Mouse (Mus musculus): ENCODE measurements around the gene Gnb2.
A peak's percentile ranks its signal among the peaks of the same experiment; 100 is the strongest.

Gene Gnb2

DNA sequence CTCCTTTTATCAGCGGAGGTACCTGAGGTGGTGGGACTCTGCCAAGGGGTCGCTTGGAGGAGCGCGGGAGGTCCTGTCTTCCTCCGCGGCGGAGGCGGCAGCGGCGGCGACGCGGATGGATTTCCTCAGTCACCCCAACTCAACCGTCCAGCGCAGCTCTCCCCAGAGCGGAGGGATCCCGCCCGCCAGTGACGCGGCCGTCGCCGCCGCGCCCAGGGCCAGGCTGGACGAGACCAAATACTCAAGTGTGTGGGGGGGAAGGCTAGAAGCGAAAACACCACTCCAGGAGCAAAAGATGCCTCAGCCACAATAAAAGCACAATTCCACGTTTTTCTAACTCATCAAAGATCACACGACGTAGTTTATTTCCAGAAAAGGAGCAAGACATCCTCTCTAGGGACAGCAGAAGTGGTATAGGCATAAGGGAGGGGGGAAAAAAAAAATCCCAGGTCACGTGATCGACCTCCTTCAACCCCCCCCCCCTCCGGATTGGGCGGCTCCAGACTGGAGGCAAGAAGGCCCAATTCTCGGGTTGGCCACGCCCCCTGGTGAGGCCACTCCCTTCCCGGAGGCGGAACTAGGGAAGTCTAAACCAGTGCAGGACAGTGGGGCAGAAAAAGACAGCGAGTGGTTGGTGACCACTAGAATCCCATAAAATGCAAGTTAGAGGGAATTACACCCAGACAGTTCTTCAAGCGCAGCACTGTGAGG lies at the start of gene Gnb2, which contains the start of gene Epo:
Gnb2 (minus strand) TSS at position 394 of the 711 bp plus-strand sequence.
Epo (minus strand) TSS at position 126 of the 711 bp plus-strand sequence.
- DNase-seq, result peak; percentile 99 to 100

DNA sequence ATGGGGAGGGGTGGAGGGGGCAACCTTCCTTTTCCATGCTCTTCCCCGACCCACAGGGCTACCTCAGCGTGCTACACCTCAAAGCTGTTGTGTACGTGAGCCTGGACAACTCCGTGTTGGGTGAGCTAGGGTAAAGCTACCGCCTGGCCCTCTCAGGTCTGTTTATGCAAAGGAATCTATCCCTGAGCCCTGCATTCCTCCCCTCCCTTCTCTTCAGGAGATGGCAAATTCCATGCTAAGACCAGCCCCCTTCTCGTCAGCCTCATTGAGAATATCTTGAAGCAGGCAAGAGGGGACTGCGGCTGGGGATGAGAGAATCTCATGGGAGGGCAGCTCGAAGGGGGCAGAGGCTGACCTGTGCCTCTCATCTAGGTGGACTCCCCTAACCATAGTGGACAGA lies 49.4 kb upstream of the Gnb2 start:
- no peak for DNase-seq

DNA sequence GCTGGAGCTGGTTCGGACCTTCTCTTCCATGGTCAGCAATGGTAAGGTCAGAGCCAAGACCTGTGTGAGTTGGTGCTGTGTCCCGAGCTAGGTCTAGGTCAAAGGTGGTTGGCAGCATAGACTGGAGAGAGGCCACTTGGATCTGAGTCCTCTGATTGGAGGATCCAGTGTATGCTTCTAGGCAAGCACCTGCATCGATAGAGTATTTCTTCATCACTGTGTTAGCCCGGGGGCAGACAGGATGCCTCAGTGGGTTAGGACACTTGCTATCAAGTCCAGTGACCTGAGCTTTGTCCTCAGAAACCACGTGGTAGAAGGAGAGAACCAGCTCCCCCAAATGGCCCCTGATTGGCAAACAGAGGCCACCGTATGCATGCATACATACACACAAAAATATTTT lies 46.9 kb upstream of the Gnb2 start:
- no peak for DNase-seq

DNA sequence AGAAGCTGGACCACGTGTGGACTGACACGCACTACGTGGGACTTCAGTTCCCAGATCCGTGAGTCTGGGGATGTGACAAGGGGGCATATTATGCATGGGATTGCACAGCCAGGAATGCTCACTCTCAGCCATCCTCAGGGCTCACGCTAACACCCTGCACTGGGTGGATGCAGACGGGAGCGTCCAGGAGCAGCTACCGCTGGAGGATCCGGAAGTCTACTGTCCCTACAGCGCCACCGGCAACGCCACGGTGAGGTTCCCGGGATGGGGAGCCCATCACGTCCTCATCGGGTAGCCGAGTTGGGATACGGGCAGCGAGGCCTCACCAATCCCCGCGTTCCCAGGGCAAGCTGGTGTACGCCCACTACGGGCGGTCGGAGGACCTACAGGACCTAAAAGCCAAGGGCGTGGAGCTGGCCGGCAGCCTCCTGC lies 41.2 kb upstream of the Gnb2 start:
- peak; percentile 34 to 62 for DNase-seq

DNA sequence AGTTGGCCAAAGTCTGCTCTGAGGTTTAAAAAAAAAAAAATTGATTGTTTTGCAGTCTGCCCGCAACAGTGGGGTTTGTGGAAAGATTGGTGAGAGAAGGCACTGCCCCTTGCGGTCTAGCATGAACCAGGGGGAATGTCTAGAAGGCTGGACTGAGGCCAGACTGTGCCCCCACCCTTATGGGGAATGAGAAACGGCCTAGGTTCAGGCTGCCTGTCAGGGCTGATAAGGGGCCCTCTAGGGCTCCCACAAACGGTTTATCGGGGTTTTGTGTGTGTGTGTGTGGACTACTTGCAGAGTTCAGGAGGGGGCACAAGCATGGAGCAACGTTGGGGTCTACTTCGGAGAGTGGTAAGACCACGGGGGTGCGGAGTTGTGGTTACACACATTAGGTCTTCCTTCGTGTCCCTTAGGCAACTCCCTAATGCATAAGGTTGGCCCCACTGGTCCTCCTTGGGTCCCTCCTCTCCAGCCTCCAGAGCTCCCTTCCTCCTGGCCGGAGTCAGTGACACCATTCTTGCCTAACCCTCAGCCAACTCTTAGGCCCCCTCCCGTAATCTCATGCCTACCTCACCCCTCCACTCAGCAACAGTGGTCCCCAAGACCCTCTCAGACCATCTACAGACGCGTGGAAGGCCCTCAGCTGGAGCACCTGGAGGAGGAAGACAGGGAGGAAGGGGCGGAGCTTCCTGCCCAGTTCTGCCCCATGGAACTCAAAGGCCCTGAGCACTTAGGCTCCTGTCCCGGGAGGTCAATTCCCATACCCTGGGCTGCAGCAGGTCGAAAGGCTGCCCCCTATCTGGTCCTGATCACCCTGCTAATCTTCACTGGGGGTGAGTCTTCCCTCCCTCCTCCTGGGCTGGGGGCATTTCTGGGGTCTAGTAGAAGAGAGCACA lies 37.6 kb upstream of the Gnb2 start:
- DNase-seq, result no peak

DNA sequence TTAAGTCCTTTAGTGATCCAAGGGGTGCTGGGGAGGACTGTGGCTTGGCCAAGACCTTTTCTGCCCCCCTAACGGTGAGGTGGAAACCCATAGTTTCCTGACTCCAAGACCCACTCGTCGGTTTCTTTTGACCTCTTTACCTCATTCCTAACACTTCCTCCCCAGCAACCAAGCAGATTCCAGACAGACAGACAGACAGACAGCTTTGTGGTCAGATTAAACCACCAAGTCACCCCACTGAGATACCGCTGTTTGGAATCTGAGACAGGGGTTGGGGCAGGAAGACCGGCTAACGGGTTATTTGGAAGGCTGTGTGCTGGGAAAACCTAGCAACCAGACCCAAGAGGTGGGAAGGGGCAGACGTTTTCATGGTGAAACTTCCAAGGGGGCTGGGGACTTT lies 36.9 kb upstream of the Gnb2 start:
- DNase-seq, result no peak

DNA sequence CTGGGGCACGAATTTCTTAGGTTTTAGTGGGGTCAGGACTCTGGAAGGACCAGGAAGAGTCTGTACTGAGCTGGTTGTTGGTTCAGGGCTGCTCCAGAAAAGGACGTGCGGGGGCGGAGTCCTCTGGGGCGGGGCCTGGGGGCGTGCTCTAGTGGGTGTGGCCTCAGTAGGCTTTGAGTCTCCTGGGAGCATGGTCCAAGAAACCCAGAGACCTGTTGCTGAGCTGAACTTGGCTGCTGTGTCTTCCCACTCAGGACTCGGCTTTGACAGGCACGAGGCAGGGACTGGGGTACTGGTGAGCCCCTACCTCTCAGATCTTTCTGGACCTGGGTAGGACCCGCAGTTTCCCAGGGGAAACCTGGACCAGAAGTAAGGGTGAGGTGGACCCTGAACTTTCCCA lies 36.4 kb upstream of the Gnb2 start, which contains the start of gene Tfr2:
Tfr2 (plus strand) TSS at position 176 of the 400 bp plus-strand sequence.
- DNase-seq, result peak; percentile 60 to 77

DNA sequence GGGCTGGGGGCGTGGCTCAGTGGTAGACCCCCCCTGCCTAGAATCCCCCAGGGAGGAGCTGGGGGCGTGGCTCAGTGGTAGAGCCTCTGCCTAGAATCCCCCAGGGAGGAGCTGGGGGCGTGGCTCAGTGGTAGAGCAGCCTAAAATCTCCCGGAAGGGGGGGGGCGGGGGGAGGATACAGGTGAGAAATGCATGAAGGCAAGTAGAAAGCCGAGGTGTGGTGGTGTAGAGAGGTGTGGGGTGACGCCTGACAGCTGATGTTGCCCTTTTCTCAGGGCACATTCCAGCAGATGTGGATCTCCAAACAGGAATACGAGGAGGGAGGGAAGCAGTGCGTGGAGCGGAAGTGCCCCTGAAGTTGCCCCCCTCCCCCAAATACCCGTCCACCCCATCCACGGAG lies 35.7 kb upstream of the Gnb2 start:
- DNase-seq, result no peak

DNA sequence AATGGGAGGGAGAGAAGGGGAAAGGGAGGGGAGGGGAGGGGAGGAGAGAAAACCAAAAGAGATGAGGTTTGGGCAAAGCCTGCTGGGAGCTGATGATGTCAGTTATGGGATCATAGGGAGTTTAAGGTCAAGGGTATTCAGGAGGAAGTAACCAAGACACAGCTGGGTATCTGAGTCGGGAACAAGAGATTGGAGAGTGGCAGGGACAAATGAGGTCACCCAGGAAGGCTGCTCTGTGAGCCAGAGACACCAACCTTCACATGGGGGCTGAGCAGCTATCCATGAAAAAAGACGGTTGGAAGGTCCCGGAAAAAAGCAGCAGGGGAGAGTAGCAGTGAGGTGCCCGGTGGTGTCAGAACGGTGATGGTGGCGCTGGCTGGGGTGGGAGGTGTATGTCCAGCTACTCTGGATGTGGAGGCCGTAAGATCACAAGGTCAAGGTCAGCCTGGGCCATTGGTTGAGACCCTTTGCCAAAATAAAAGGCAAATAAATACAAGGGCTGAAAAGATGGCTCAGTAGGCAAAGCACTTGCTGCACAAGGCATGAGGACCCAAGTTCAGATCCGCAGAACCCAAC lies 35.0 kb upstream of the Gnb2 start:
- DNase-seq, result no peak

DNA sequence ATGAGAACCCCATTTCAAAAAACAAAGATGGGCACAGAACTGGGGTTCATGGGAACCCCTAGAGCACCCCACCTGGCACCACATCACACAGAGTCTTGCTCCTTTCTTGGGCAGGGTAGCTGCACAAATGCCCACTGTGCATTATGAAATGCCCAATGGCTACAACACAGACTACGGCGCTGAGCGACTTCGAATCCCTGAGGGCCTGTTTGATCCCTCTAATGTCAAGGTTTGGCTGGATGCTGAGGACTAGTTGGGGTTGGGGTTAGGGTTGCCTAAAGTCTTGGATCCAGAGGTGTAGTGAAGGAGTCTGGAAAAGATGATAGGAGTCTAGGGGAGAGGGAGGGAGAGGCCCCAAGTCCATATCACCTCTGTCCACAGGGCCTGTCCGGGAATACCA lies 33.1 kb upstream of the Gnb2 start:
- DNase-seq, result no peak

DNA sequence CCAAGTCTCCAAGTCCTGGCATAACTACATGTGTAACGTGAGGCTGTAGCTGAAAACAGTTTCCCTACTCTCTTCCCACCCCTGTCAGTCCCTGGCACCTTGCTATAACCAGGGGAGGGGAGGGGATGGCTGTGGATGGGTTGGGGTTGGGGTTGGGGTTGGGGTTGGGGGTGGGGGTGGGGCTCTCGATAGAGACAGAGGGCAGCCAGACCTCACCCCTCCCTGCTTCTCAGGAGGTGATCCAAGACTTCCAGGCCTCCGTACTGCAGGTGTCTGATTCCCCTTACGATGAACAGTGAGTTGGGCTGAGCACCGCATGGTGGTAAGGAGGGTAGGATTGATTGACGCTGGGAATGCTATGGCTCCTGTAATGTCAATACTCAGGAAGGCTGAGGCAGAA lies 32.4 kb upstream of the Gnb2 start:
- no peak for DNase-seq

DNA sequence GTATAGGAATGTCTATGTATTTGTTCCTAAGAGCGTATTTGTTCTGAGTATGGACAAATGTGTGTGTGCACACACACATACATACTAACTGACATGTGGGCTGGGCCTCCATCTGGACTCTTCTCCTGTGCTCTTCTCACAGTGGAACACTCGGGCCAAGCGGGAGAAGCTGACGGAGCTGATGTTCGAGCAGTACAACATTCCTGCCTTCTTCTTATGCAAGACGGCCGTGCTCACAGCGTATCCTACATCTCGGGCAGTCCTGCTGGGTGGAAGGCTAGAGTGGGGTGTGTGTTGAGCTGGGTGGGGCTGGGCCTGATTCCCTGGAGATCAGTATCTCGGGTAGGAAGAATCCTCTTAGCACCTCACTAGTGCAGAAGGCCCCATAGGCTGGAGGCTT lies 29.7 kb upstream of the Gnb2 start:
- DNase-seq, result peak in 1 of 2 experiments; percentile 22

DNA sequence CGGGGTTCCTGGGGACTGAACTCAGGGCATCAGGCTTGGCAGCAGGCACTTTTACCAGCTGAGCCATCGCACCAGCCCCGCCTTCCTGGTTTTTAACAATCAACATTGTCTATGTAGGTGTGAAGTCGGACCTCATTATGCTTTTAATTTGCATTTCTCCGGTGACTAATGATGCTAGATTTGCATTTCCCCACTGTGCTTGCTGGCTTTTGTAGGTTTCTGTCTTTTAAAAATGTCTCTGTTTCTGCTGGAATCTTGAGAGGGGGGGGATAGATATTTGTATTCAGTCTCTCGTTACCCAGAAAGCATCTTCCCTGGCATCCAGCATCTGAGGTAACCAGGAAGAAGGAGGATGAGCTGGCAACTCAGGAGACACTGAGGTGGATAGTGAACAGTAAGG lies 28.2 kb upstream of the Gnb2 start:
- DNase-seq, result no peak

DNA sequence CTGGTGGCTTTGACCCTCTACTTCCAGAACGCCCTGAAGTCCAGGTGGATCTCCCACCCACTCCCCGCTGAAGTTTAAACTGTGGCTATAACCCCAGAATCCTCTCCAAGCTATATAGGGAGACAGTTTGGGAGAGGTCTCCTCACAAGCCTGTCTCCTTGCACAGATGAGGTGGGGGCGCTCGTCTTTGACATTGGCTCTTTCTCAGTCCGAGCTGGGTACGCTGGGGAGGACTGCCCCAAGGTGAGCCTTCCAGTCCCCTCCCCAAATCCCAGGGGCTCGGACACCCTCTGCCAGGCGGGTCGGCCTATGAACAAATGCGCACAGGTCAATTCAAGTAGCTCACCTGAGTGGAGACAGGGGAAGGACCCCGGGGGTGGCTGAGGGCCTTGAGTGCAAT lies 20.6 kb upstream of the Gnb2 start:
- no peak for DNase-seq

DNA sequence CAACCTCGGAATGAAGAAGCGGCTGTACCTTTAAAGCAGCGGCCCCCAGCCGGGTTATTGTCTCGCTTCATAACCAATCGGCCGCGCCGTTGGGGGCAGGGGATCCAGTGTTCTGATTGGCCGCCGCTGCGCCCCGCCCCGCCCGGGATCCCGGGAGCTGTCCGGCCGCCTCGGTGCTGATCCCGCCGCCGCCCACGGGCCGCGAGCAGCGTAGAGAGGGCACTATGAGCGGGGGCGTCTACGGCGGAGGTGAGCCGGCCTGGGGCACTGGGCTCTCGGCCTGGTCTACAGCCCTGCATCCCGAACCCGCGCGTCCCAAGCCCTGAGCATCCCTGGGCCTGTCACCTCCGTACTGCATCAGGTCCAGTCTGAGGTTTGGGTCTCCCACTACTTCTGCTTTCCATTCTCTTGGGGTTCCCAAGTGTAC lies 20.1 kb upstream of the Gnb2 start, which contains the start of gene Actl6b:
Actl6b (plus strand) TSS at position 107 of the 427 bp plus-strand sequence.
- peak; percentile 76 to 89 for DNase-seq

DNA sequence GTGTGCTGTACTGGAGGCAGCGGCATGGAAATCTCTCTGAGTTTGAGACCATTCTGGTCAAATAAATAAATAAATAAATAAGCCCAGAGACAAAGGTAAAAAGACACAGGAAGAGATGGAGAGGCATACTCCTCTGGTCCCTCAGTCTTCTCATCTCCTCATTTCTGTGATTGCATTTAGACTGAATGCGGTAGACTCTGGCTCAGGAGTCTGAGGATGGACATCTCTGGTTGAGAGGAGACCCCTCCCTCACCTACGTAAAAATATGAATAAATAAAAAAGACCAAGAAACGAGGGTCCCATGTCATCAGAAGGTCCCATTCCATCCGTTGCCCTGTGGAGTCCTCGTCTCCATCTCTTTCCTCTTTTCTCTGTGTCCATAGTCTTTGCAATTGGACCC lies 19.7 kb upstream of the Gnb2 start:
- no peak for DNase-seq

DNA sequence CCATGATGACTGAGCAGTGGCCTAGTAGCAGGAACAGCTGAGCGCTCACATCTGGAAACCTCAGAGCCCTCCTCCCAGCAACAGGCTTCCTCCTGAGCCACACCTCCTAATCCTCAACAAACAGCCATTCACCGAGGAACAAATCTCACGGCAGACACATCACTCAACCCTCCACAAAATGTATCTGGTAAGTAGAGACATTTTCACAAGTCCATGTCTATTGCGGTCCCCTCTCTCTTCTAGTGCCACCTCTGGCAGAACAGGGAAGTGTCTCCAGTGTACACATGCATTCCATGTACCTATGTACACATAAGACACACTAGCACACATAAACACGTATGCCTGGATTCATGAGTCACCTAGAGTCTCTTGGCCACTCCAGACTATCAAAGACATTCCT lies 17.8 kb upstream of the Gnb2 start:
- no peak for DNase-seq

DNA sequence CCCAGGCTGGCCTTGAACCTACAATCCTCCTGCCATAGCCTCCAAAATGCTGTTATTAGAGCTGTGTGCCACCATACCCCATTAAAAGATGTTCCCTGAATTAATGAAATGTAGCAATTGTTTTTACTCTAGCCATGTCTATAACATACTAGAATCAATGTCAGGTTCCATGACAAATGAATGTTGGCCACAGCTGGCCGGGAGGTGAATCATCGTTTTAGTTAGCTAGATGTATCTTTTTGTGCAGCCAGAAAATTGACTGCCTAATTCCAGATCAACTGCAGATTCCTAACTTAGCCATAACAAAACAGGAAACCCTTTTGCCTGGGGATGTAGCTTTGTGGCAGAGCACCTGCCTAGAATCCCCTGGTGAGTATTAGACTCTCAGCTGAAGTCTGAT lies 16.5 kb upstream of the Gnb2 start:
- DNase-seq, result no peak

DNA sequence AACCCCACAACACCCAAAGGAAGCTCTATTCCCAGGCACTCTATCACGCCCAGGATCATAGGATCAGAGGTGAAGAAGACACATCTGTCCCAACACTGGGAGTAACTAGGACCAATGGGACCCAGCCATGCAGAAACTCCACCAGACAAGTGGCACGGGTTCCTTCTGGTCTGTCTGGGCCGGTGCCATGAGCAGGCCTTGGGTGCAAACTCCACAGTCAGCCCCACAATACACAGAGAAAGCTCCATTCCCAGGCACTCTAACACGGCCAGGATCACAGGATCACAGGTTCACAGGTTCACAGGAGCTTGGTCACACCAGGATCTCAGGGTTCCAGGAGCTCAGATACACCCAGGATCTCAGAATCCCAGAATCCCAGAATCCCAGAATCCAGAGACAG lies 12.3 kb upstream of the Gnb2 start:
- peak in 1 of 2 experiments; percentile 64 for DNase-seq

DNA sequence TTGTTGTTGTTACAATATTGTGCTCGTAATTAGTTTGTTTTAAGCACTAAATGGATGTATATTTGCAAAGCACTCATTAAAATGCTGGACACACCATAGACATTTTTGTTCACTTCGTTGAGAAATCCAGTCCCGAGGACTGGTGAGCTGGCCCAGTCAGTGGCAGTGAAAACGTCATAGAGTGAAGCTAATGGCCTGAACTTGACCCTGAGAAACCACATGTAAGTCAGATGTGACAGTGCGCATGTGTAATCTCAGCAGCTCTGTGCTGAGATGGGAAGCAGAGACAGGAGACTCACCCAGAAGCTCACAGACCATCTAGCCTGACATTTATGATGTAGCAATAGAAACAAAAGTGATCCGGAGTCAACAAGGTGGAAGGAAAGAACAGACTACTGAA lies 11.6 kb upstream of the Gnb2 start:
- DNase-seq, result no peak

DNA sequence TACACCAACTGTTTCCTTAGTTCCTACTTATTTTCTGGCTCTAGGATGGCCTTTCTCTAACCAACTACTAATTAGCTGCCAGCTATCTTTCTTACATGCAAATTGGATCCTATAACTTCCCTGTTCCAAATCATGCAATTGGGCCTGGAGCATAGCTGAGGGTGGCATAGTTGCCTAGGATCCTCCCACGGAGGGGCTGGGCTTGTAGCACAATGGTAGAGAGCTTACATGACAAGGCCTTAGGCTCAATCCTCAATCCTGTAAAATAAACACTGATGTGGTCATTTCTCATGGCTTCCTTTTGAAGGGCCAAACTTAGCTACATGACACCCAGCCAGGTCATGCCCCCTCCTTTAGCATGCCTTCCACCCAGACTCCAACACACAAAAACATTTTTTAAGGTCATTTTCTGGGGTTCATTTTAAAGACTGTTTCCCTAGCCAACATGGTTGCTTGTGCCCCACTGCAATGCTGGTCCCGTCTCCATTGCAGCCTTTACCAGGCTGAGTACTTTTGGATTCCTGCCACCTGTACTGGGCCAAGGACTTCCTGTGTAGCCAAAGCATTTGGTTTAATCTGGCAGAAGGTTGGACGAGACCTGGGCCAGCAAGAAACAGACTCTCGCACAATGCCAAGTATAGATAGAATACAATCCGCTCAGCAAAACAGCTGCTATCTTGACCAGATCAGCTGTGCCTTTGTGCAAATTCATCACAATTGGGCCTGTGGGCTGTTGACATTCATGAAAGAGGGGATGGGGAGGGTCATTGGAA lies 8.6 kb upstream of the Gnb2 start:
- no peak for DNase-seq

DNA sequence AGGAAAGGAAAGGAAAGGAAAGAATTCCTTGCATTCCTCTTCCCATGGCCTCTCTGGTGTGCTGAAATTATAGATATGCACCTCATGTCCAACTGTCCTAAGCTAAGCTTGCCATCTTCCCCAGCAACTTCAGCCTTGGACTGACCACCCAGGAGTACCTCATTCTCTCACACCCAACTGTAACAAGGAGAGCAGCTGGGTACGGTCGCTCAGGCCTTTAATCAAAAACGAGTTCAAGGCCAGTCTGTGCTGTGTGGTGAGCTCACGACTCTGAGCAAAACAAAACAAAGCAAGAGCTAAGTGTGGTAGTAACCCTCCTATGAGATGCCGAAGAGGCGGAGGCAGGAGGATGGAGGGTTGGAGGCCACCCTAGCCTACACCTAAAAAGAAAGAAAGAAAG lies 7.7 kb upstream of the Gnb2 start:
- DNase-seq, result no peak

Measured in kidney, postnatal 25 days (tissue).